Mouse (Mus musculus): ENCODE results near the gene Slc39a10. TPM values are rescaled to one million over a fixed set of nuclear protein-coding genes. Genes with fewer than 3 reads are reported as not detected.

Gene Slc39a10
- polyA plus RNA-seq, 1 experiment from 2014 or later = 47.0 TPM

- no peak overlapping the region for H3K4me2 ChIP-seq (replicated peaks)
- no peaks in the 10 kb centered on the region for H3K4me1 ChIP-seq
- H3K27me3 ChIP-seq = no peaks in the 10 kb centered on the region
- H3K9me3 ChIP-seq (replicated peaks) = no peaks in the 10 kb centered on the region
- WGBS = 37% methylated on average over 5 of the region's 5 CpGs
- no peaks in the 10 kb centered on the region for H3K36me3 ChIP-seq
- no peak for ATAC-seq (ENCODE audit: insufficient number of reproducible peaks, low FRiP score, low TSS enrichment, low read depth)
- no peak overlapping the region for H3K4me3 ChIP-seq (replicated peaks)
- no peak overlapping the region for H3K27ac ChIP-seq (replicated peaks)
- H3K9ac ChIP-seq = no peak overlapping the region
These were observed 13.1 kb upstream of the Slc39a10 start for GRCm38 (mm10) chr1:46905706-46906105.

DNA sequence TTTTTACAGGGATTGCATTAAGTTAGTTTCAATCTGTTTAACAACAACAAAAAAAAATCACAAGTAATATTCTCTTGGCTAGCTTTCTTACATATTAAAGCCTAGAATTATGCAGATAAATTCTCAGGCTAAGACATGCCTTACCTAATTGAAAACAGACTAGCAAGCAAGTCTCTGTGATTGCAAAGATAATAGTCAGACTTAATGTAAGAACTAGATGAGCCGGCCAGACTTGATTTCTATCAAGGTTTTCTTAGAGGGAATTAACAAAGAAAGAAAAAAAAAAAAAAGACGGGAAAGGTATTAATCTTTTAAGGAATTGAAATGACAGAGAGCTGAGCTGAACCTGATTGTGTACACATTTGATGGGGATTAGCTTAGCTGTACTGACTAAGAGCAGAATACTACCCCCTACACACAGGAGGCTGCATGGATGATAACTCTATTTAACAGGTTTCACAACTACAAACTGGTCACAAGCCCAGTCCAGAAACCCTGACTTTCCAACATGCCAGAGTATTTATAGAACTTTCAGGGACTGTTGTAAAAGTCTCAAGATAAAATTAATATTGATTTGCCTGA lies 9.5 kb upstream of the Slc39a10 start:
- H3K4me1 ChIP-seq = no peaks in the 10 kb centered on the region
- no peaks in the 10 kb centered on the region for H3K27me3 ChIP-seq
- H3K27ac ChIP-seq (replicated peaks) = no peak overlapping the region
- no peak overlapping the region for H3K4me3 ChIP-seq (replicated peaks)
- no peak for ATAC-seq (ENCODE audit: insufficient number of reproducible peaks, low FRiP score, low TSS enrichment, low read depth)
- no peak overlapping the region for H3K9ac ChIP-seq
- H3K9me3 ChIP-seq (replicated peaks) = no peaks in the 10 kb centered on the region
- no peak overlapping the region for H3K4me2 ChIP-seq (replicated peaks)
- WGBS = 22% methylated on average over 2 of the region's 2 CpGs
- no peaks in the 10 kb centered on the region for H3K36me3 ChIP-seq

GRCm38 (mm10) chr1:46894281-46894842 lies 1.7 kb upstream of the Slc39a10 start:
- Histone ChIP-seq H3K27ac (replicated peaks) (peak overlapping the region; percentile 66), H3K36me3 (no peaks in the 10 kb centered on the region), H3K27me3 (no peaks in the 10 kb centered on the region), H3K4me1 (0 out of 2 replicates have a peak, but pooled peaks cover 5% of the 10 kb centered on the region), H3K4me2 (replicated peaks) (peak overlapping the region; percentile 21; the same call in 1 of the 2 replicates), H3K9ac (no peak overlapping the region), H3K4me3 (replicated peaks) (no peak overlapping the region), H3K9me3 (replicated peaks) (no peaks in the 10 kb centered on the region)
- 22% methylated on average over 7 of the region's 7 CpGs for WGBS
- no peak for ATAC-seq (ENCODE audit: insufficient number of reproducible peaks, low FRiP score, low TSS enrichment, low read depth)

- Histone ChIP-seq H3K9me3 (replicated peaks) (no peaks in the 10 kb centered on the region), H3K4me2 (replicated peaks) (peak overlapping the region; percentile 12; the same call in 1 of the 2 replicates), H3K4me1 (no peaks in the 10 kb centered on the region), H3K27me3 (no peaks in the 10 kb centered on the region), H3K36me3 (no peaks in the 10 kb centered on the region), H3K9ac (no peak overlapping the region), H3K4me3 (replicated peaks) (no peak overlapping the region), H3K27ac (replicated peaks) (peak overlapping the region; percentile 51; the same call in 1 of the 2 replicates)
- WGBS = 27% methylated on average over 4 of the region's 4 CpGs
- ATAC-seq (ENCODE audit: insufficient number of reproducible peaks, low FRiP score, low TSS enrichment, low read depth) = no peak
These were observed 3.9 kb downstream of the Slc39a10 start for GRCm38 (mm10) chr1:46888726-46889125.

GRCm38 (mm10) chr1:46888324-46888723 lies 4.3 kb downstream of the Slc39a10 start:
- H3K9me3 ChIP-seq (replicated peaks) = no peaks in the 10 kb centered on the region
- no peaks in the 10 kb centered on the region for H3K4me1 ChIP-seq
- no peak overlapping the region for H3K9ac ChIP-seq
- no peak for ATAC-seq (ENCODE audit: insufficient number of reproducible peaks, low FRiP score, low TSS enrichment, low read depth)
- no peak overlapping the region for H3K4me3 ChIP-seq (replicated peaks)
- no peaks in the 10 kb centered on the region for H3K27me3 ChIP-seq
- peak overlapping the region; percentile 12; the same call in 1 of the 2 replicates for H3K4me2 ChIP-seq (replicated peaks)
- peak overlapping the region; percentile 51; the same call in 1 of the 2 replicates for H3K27ac ChIP-seq (replicated peaks)
- H3K36me3 ChIP-seq = no peaks in the 10 kb centered on the region
- 28% methylated on average over 2 of the region's 2 CpGs for WGBS

DNA sequence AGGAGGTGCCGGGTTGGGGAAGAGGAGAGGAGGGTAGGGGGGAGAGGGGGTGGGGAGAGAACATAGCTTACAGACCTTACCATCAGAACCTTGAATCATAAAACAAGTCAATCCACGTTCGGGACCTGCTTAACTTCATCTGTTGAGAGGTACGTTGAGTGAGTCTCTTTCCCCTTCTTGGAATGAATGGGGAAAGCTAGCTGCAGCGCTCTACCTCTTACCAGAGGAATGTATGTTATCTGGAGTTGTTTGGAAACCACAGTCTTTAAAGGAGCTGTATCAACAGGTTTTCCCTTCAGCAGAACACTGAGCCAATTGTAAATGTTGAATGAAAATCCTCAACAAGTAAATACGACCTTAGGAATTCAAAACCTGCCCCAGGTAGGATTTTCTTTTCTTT lies 4.7 kb downstream of the Slc39a10 start:
- ATAC-seq (ENCODE audit: insufficient number of reproducible peaks, low FRiP score, low TSS enrichment, low read depth) = no peak
- Histone ChIP-seq H3K9me3 (replicated peaks) (no peaks in the 10 kb centered on the region), H3K36me3 (no peaks in the 10 kb centered on the region), H3K9ac (no peak overlapping the region), H3K4me3 (replicated peaks) (0 out of 2 replicates have a peak overlapping the region, but pooled peaks have one; percentile 4), H3K4me2 (replicated peaks) (peak overlapping the region; percentile 12; the same call in 1 of the 2 replicates), H3K27ac (replicated peaks) (peak overlapping the region; percentile 65; the same call in 1 of the 2 replicates), H3K4me1 (no peaks in the 10 kb centered on the region), H3K27me3 (no peaks in the 10 kb centered on the region)
- 16% methylated on average over 6 of the region's 6 CpGs for WGBS

GRCm38 (mm10) chr1:46886091-46886490 lies 6.6 kb downstream of the Slc39a10 start:
- WGBS = 23% methylated on average over 9 of the region's 9 CpGs

DNA sequence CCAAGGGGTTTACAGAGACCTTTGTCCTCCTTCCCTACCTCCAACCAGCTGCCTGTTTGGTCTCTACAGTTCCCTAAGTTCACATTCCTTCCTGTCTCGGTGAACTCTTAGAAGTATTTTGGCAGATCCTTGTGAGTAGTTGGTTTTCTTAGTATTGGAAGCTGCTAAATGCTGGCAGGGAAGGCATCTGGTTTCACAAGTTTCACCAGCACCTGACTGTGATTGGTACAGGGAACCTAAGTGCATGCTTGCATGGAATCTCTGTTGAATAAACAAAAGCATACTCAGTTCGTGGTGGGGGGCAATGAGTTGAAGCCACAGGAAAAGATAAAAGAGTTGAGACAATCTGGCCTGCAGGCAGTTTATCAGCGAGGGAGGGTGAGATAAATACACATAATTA lies 7.4 kb downstream of the Slc39a10 start:
- H3K27ac ChIP-seq (replicated peaks) = peak overlapping the region; percentile 58
- H3K36me3 ChIP-seq = no peaks in the 10 kb centered on the region
- H3K4me2 ChIP-seq (replicated peaks) = no peak overlapping the region
- no peaks in the 10 kb centered on the region for H3K4me1 ChIP-seq
- no peak overlapping the region for H3K9ac ChIP-seq
- WGBS = 7% methylated on average over 3 of the region's 3 CpGs
- no peak overlapping the region for H3K4me3 ChIP-seq (replicated peaks)
- ATAC-seq (ENCODE audit: insufficient number of reproducible peaks, low FRiP score, low TSS enrichment, low read depth) = 0 out of 2 replicates have a peak, but pooled peaks have one; percentile 30
- no peaks in the 10 kb centered on the region for H3K27me3 ChIP-seq
- H3K9me3 ChIP-seq (replicated peaks) = no peaks in the 10 kb centered on the region

More at GRCm38 (mm10) chr1:46886091-46886490, 6.6 kb downstream of the Slc39a10 start:
- Histone ChIP-seq H3K4me3 (replicated peaks) (no peak overlapping the region; the same call in 1 of the 2 replicates), H3K4me2 (replicated peaks) (peak overlapping the region; percentile 24; the same call in 1 of the 2 replicates), H3K27me3 (no peaks in the 10 kb centered on the region), H3K36me3 (no peaks in the 10 kb centered on the region), H3K4me1 (no peaks in the 10 kb centered on the region), H3K9me3 (replicated peaks) (no peaks in the 10 kb centered on the region), H3K27ac (replicated peaks) (0 out of 2 replicates have a peak overlapping the region, but pooled peaks have one; percentile 22), H3K9ac (no peak overlapping the region)
- ATAC-seq (ENCODE audit: insufficient number of reproducible peaks, low FRiP score, low TSS enrichment, low read depth) = no peak

DNA sequence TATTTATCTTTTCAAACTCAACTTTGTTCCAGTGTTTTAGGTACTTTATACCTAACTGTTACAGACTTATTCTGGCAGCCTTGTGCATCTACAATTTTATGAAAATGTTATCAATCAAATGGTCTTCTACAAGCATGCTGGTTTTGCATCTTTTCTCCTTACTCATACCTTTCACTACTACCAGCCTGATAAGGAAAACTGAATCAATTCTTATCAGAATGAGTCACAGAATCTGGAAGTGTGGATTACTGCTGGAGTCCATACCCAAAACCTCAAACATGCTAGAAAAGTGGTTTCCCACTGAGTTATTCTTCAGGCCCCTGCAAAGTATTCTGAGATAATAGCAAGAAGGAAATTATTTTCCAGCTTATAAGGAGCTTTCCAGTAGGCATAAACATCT lies 12.7 kb downstream of the Slc39a10 start:
- H3K9me3 ChIP-seq (replicated peaks) = no peaks in the 10 kb centered on the region
- no peaks in the 10 kb centered on the region for H3K27me3 ChIP-seq
- H3K4me3 ChIP-seq (replicated peaks) = no peak overlapping the region
- no peak for ATAC-seq (ENCODE audit: insufficient number of reproducible peaks, low FRiP score, low TSS enrichment, low read depth)
- no peak overlapping the region for H3K9ac ChIP-seq
- H3K27ac ChIP-seq (replicated peaks) = no peak overlapping the region
- H3K36me3 ChIP-seq = no peaks in the 10 kb centered on the region
- no peaks in the 10 kb centered on the region for H3K4me1 ChIP-seq
- H3K4me2 ChIP-seq (replicated peaks) = no peak overlapping the region

DNA sequence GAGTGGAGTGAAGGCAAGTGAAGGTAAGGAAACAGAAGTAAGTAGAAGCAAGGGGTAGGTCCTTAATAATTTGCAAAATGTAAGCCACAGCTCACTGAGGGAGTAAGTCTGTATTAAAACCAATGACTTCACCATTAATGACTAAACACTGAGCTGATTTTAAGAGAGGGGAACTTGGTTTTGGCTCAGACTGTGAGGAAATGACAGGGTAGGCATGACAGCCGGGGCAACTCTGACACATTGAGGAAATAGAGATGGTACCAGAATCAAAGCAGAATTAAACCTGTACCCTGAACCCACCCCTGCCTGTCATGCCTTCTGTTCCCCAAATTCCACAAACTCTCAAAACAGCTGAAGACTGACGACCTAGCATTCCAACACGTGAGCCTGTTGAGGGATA lies 18.9 kb downstream of the Slc39a10 start:
- H3K36me3 ChIP-seq = no peaks in the 10 kb centered on the region
- no peak overlapping the region for H3K27ac ChIP-seq (replicated peaks)
- H3K27me3 ChIP-seq = no peaks in the 10 kb centered on the region
- 59% methylated on average over 3 of the region's 3 CpGs for WGBS
- H3K9ac ChIP-seq = no peak overlapping the region
- H3K4me1 ChIP-seq = no peaks in the 10 kb centered on the region
- no peak overlapping the region for H3K4me3 ChIP-seq (replicated peaks)
- no peaks in the 10 kb centered on the region for H3K9me3 ChIP-seq (replicated peaks)
- H3K4me2 ChIP-seq (replicated peaks) = no peak overlapping the region
- no peak for ATAC-seq (ENCODE audit: insufficient number of reproducible peaks, low FRiP score, low TSS enrichment, low read depth)

DNA sequence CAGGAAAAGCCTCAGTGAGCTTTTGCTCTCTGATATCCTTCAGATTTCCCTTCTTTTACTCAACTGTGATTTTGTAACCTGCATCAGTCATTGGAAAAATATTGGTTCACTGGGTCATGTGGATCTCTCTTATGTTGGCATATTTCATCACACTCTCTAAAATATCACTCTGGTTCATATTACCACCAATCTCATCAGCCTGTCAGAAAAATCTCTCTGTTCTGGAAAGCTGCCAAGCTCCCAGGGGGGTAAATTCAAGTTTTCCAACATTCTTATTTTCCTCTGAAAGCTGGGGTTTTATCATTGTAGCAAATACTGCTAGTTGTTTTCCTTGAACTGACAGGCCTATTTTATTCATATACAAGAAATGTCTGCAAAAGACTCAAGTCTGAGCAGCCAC lies 22.9 kb downstream of the Slc39a10 start:
- H3K4me1 ChIP-seq = no peaks in the 10 kb centered on the region
- H3K27ac ChIP-seq (replicated peaks) = no peak overlapping the region
- no peaks in the 10 kb centered on the region for H3K27me3 ChIP-seq
- no peaks in the 10 kb centered on the region for H3K9me3 ChIP-seq (replicated peaks)
- ATAC-seq (ENCODE audit: insufficient number of reproducible peaks, low FRiP score, low TSS enrichment, low read depth) = no peak
- no peak overlapping the region for H3K4me3 ChIP-seq (replicated peaks)
- H3K4me2 ChIP-seq (replicated peaks) = no peak overlapping the region
- H3K36me3 ChIP-seq = no peaks in the 10 kb centered on the region
- H3K9ac ChIP-seq = no peak overlapping the region

Measured in embryonic facial prominence, embryonic 15.5 days (tissue).